ENCODE assay signal across 14 mouse cellular contexts in the genomic region with DNA sequence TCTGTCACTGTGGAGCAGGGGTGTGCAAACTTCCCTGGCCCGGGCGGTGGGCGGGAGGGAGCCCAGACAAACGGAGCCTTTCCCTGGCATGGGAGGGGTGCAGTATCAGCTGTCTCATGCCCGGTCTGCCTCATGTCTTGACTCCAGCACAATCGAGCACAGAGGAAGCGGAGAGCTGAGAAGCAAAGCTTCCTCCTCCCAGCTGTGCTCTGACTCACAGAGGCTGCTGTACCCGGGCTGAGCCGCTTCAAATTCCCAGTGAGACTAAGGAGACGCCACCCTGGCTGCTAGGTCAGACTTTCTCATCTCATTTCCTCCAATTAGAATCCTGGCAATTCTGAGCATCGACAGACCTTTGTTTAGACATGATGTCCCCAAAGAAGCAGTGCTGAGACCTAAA. TPM values are rescaled to one million over a fixed set of nuclear protein-coding genes. Genes with fewer than 3 reads are reported as not detected.
DNase-seq lines count a peak whose midpoint lies in the region; ATAC-seq and TF ChIP-seq lines count a peak whose summit lies in the region.
"Had no signal": no experiment of that assay in that cellular context is flagged by ENCODE, and none has a peak within 500 bp of the region (broad histone marks: within the 10 kb centered on the region; RNA-seq: fewer than 3 reads in every experiment).

No protein-coding gene starts in this region.

- DNase-seq in thymus, postnatal 4 days = peak; percentile 26
- no peak for DNase-seq in thymus, postnatal 0 days (ENCODE audit: low spot score)
- no peak for DNase-seq in heart, postnatal 0 days (ENCODE audit: low spot score)
- DNase-seq in stomach, postnatal 0 days (ENCODE audit: low spot score) = peak; percentile 59
- no peak for DNase-seq in spleen, postnatal 36 days (ENCODE audit: low spot score in 2 of 2)
- DNase-seq in left cerebral cortex, postnatal 4 days = no peak
- DNase-seq: cerebellum, adult 2 months; kidney, postnatal 36 days had no signal

- TF ChIP-seq CTCF in heart, postnatal 0 days (IDR thresholded peaks at IDR 0.05; ENCODE audit: low read depth) = no peak
- TF ChIP-seq CTCF in stomach, postnatal 0 days (IDR thresholded peaks at IDR 0.05; ENCODE audit: low read depth) = no peak

- TF ChIP-seq EP300 in heart, postnatal 0 days (IDR thresholded peaks at IDR 0.05; ENCODE audit: low read depth) = no peak
- no peak for TF ChIP-seq EP300 in stomach, postnatal 0 days (optimal IDR thresholded peaks at IDR 0.05)

- H3K9me3 ChIP-seq in hindbrain, embryonic 13.5 days = no peaks in the 10 kb centered on the region
- H3K9me3 ChIP-seq in hindbrain, embryonic 12.5 days (replicated peaks) = no peaks in the 10 kb centered on the region
- H3K9me3 ChIP-seq in heart, postnatal 0 days (replicated peaks; ENCODE audit: control insufficient read depth, low read length) = no peaks in the 10 kb centered on the region
- H3K9me3 ChIP-seq in stomach, postnatal 0 days (ENCODE audit: control insufficient read depth, low read length) = no peaks in the 10 kb centered on the region
- H3K9me3 ChIP-seq: embryonic facial prominence, embryonic 15.5 days; hindbrain, embryonic 10.5 days had no signal

- no peak overlapping the region for H3K4me2 ChIP-seq in hindbrain, embryonic 13.5 days
- no peak overlapping the region for H3K4me2 ChIP-seq in hindbrain, embryonic 12.5 days (replicated peaks)
- no peak overlapping the region for H3K4me2 ChIP-seq in heart, postnatal 0 days (ENCODE audit: low read depth, low read length)
- 0 out of 2 replicates have a peak overlapping the region, but pooled peaks have one; percentile 3 for H3K4me2 ChIP-seq in stomach, postnatal 0 days (replicated peaks; ENCODE audit: low read depth)
- H3K4me2 ChIP-seq: embryonic facial prominence, embryonic 15.5 days had no signal

- ATAC-seq in hindbrain, embryonic 13.5 days (ENCODE audit: low FRiP score) = no peak
- ATAC-seq in hindbrain, embryonic 12.5 days (ENCODE audit: low FRiP score) = no peak
- ATAC-seq in heart, postnatal 0 days (ENCODE audit: insufficient read depth, low read depth) = no peak
- peak; percentile 59 for ATAC-seq in stomach, postnatal 0 days (ENCODE audit: low FRiP score, low TSS enrichment)

- WGBS in hindbrain, embryonic 13.5 days = 41% methylated on average over 11 of the region's 11 CpGs
- WGBS in hindbrain, embryonic 12.5 days = 42% methylated on average over 11 of the region's 11 CpGs
- 26% methylated on average over 11 of the region's 11 CpGs for WGBS in heart, postnatal 0 days
- 31% methylated on average over 11 of the region's 11 CpGs for WGBS in stomach, postnatal 0 days

- peaks cover 67% of the 10 kb centered on the region for H3K4me1 ChIP-seq in hindbrain, embryonic 13.5 days (replicated peaks)
- H3K4me1 ChIP-seq in hindbrain, embryonic 12.5 days = peaks cover 44% of the 10 kb centered on the region
- H3K4me1 ChIP-seq in heart, postnatal 0 days (ENCODE audit: control insufficient read depth, insufficient read depth) = peaks cover 60% of the 10 kb centered on the region
- no peaks in the 10 kb centered on the region; the same call in 1 of the 2 replicates for H3K4me1 ChIP-seq in stomach, postnatal 0 days (replicated peaks; ENCODE audit: control insufficient read depth, insufficient read depth)

- H3K27me3 ChIP-seq in hindbrain, embryonic 13.5 days = peaks cover 49% of the 10 kb centered on the region
- H3K27me3 ChIP-seq in hindbrain, embryonic 12.5 days = peaks cover 47% of the 10 kb centered on the region
- 0 out of 2 replicates have a peak, but pooled peaks cover 2% of the 10 kb centered on the region for H3K27me3 ChIP-seq in heart, postnatal 0 days (ENCODE audit: control insufficient read depth, insufficient read depth, low read length)
- no peaks in the 10 kb centered on the region for H3K27me3 ChIP-seq in stomach, postnatal 0 days (ENCODE audit: control insufficient read depth, insufficient read depth, low read length)

- H3K9ac ChIP-seq in hindbrain, embryonic 13.5 days = peak overlapping the region; percentile 19
- no peak overlapping the region for H3K9ac ChIP-seq in hindbrain, embryonic 12.5 days
- no peak overlapping the region for H3K9ac ChIP-seq in heart, postnatal 0 days (replicated peaks; ENCODE audit: low read depth, low read length)
- H3K9ac ChIP-seq in stomach, postnatal 0 days (ENCODE audit: low read length) = no peak overlapping the region
- H3K9ac ChIP-seq: embryonic facial prominence, embryonic 15.5 days had no signal

- no peaks in the 10 kb centered on the region for H3K36me3 ChIP-seq in hindbrain, embryonic 13.5 days
- H3K36me3 ChIP-seq in hindbrain, embryonic 12.5 days = no peaks in the 10 kb centered on the region
- H3K36me3 ChIP-seq in heart, postnatal 0 days (replicated peaks; ENCODE audit: control insufficient read depth, insufficient read depth, low read length) = no peaks in the 10 kb centered on the region
- H3K36me3 ChIP-seq in stomach, postnatal 0 days (ENCODE audit: control insufficient read depth, insufficient read depth, low read length) = no peaks in the 10 kb centered on the region
- H3K36me3 ChIP-seq: embryonic facial prominence, embryonic 15.5 days; hindbrain, embryonic 10.5 days had no signal

- H3K4me3 ChIP-seq in hindbrain, embryonic 13.5 days = no peak overlapping the region
- no peak overlapping the region for H3K4me3 ChIP-seq in hindbrain, embryonic 12.5 days
- H3K4me3 ChIP-seq in heart, postnatal 0 days (ENCODE audit: low read depth, low read length) = no peak overlapping the region
- H3K4me3 ChIP-seq in stomach, postnatal 0 days (ENCODE audit: low read depth, low read length) = no peak overlapping the region
- H3K4me3 ChIP-seq: embryonic facial prominence, embryonic 15.5 days; hindbrain, embryonic 10.5 days had no signal

- no peak overlapping the region; the same call in 1 of the 2 replicates for H3K27ac ChIP-seq in hindbrain, embryonic 13.5 days
- no peak overlapping the region for H3K27ac ChIP-seq in hindbrain, embryonic 12.5 days
- H3K27ac ChIP-seq in heart, postnatal 0 days (ENCODE audit: low read depth) = peak overlapping the region; percentile 90
- peak overlapping the region; percentile 77 for H3K27ac ChIP-seq in stomach, postnatal 0 days (replicated peaks)
- H3K27ac ChIP-seq: hindbrain, embryonic 10.5 days had no signal

- intact Hi-C loops in left cerebral cortex, postnatal 4 days (cut with DNase I) = no loop called here

RNA-seq across cellular contexts. Expression of gene Grhl3, which starts 6.4 kb away (rescaled TPM):
- 0.90 and 0.93 TPM in 2 replicates for polyA plus RNA-seq in hindbrain, embryonic 13.5 days (2015; fragmentation: Nextera tagmentation; extraction: Ambion mirVana)
- 3.7 TPM in 2 replicates for polyA plus RNA-seq in hindbrain, embryonic 12.5 days (2016; fragmentation: Nextera tagmentation; extraction: Ambion mirVana)
- 0.78 and 1.2 TPM in 2 replicates for polyA plus RNA-seq in thymus, postnatal 0 days (2015; fragmentation: Nextera tagmentation; extraction: Ambion mirVana)
- 1.8 and 1.9 TPM in 2 replicates for total RNA-seq in heart, postnatal 0 days (2014; rRNA removed; ENCODE audit: low replicate concordance)
- polyA plus RNA-seq in heart, postnatal 0 days (2015; fragmentation: Nextera tagmentation; extraction: Ambion mirVana) = 1.4 and 1.9 TPM in 2 replicates
- polyA plus RNA-seq in stomach, postnatal 0 days (2015; fragmentation: Nextera tagmentation; extraction: Ambion mirVana) = 52.5 and 53.3 TPM in 2 replicates
- total RNA-seq in left cerebral cortex, postnatal 4 days (2021) = under 1 TPM; 0.32 to 0.34 TPM
- total RNA-seq: adrenal gland, adult 18-20 months; CH12.LX had no signal

Comparison
In these comparisons a context has a peak if more than half of its experiments do, and no peak if none do; other contexts are left out.
1. DNase-seq: peak in thymus, postnatal 4 days (single experiment) and stomach, postnatal 0 days (single experiment); none in thymus, postnatal 0 days (single experiment), heart, postnatal 0 days (single experiment), spleen, postnatal 36 days (0 of 2) and left cerebral cortex, postnatal 4 days (single experiment).
2. H3K27ac ChIP-seq: peak in heart, postnatal 0 days (single experiment) and stomach, postnatal 0 days (single experiment); none in hindbrain, embryonic 13.5 days (single experiment) and hindbrain, embryonic 12.5 days (single experiment).
3. RNA of gene Grhl3, which starts 6.4 kb away (polyA plus RNA-seq): 52.5 to 53.3 TPM in stomach, postnatal 0 days; 3.7 TPM in hindbrain, embryonic 12.5 days, 1.4 to 1.9 TPM in heart, postnatal 0 days, 0.78 to 1.2 TPM in thymus, postnatal 0 days and 0.90 to 0.93 TPM in hindbrain, embryonic 13.5 days; every median in the first group is over 10 times any median in the second.